Mouse (Mus musculus): Measurements from ENCODE around the gene Gemin5.

- TF ChIP-seq CTCF (IDR thresholded peaks at IDR 0.05; ENCODE audit: extremely low read depth, insufficient read depth, insufficient read length, insufficient replicate concordance) (no peak), POLR2A (IDR thresholded peaks at IDR 0.05; ENCODE audit: low read depth, low read length) (no peak)
Observed at GRCm38 (mm10) chr11:58156871-58157270, 11.5 kb downstream of the Gemin5 start.

All from spleen, adult 2 months (tissue).